Mouse (Mus musculus) E14TG2a.4 (cell line): ENCODE data around the gene Itih3.

Experiments
- CTCF ChIP-seq: conservative IDR thresholded peaks from 2 replicates; pipeline ENCODE4 v1.5.1; 2014; ENCODE audit warnings: low read length
- NANOG ChIP-seq: IDR thresholded peaks from 2 replicates; pipeline ENCODE4 v1.6.1; 2014; ENCODE audit warnings: borderline replicate concordance, low read length, mixed read lengths
- POU5F1 ChIP-seq: IDR thresholded peaks from 2 replicates; pipeline ENCODE4 v1.6.1; 2014; ENCODE audit warnings: low read length, borderline replicate concordance

DNA sequence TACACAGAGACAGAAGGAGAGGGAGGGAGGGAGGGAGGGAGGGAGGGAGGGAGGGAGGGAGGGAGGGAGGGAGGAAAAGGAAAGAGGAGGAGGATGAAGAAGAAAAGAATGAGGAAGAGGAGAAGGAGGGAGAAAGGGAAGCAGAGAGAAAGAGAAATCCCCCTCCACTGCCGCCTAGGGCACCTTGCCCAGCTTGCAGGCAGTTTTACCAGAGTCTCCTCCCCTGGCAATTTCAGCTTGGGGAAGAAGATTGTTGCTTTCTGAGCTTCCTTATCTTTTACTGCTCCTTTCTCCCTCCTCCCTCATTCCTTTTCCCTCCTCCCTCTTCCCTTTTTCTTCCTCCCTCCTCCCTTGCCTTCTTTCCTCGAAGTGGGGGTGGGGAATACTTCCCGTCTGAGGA lies 20.5 kb downstream of the Itih3 start:
- no peak for TF ChIP-seq CTCF
- no peak for TF ChIP-seq NANOG
- TF ChIP-seq POU5F1: no peak
